Mouse (Mus musculus): ENCODE results near the gene Btla.

Gene Btla

DNA sequence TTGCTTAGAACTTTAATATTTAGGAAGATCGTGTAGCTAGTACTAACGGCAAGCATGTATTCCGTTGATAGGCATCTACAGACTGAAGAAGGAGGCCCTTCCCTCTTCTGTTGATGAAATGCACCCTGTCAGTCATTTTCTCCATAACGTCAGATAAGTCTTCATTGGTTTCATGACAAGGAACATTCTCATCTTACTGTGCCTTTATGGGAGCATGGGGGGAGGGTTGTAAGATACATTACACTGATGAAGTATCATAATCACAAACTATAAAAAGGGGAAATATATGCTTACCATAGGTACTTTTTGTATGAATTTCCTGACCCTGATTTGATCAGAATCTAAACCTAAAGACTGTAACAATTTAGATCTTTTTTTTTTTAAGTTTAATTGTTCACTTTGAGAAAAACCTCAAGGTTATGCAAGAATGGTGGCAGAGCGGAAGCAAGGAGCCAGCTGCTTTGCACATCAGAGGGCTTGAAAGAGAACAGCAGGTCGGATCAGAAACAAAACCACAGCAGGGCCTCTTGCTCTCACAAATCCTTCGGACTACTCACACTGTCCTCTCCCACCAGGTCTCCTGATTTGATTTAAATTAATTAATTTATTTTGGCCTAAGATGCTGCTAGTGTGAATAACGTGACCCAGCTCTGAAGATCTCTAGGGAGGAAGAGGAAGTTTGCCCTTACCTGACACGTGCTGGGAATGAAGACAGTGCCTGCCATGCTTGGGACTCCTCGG, at the start of gene Btla:
Gene Btla (plus strand): TSS at position 668 of the 741 bp plus-strand sequence.
- no peak for DNase-seq (ENCODE audit: low spot score)

DNA sequence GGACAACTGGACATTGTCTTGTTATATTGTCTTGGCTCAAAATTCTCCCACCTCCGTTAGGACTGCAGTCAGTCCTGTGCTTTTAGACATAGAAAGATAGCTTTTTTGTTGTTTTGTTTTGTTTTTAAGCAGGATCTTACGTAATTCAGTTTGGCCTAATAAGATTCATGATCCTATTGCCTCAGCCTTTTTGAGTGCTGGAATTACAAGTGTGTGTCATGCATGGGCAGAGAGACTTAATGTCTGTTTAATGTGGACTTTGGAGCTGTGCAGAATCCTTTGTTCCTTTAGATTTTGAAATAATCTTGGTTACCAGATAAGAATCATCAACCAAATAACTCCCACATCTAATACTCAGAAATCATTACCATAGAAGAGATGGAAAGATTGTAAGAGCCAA, 45.6 kb upstream of the Btla start:
- DNase-seq (ENCODE audit: low spot score) = no peak

DNA sequence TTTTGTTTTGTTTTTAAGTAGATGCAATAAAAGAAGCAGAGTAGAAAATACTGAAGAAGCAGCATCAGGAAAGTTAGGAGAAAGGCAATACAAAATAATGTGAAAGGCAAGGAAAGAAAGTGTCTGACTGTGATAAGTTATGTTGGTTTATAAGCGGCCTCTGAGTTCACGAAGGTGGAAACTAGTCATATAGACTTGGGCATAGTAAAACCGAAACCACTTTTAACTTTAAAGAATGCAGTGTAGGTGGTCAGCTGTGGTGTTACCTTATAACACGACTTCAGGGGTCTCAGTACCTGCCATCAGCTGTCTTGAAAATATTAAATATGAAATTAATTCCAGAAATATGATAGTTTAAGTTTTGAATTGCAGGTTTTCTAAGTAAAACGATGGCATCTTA, 42.3 kb upstream of the Btla start:
- no peak for DNase-seq (ENCODE audit: low spot score)

DNA sequence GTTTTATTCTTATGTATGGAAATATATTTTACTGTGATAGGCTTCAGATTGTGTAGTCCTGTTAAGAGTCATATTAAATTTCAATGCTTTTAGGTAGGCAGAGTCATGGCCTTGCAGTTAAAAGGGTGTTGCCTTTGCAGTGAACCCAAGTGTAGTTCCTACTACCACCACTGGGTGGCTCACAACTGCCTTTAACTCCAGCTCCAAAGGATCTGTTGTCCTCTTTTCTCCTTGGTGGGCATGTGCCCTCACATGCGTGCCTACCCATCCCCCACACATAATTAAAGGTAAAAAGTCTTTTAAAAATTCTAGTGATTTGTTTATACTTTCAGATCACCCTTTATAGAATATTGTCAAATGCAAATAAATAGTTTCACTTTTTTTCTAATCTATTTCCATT, 31.5 kb upstream of the Btla start:
- DNase-seq (ENCODE audit: low spot score) = peak; percentile 64

DNA sequence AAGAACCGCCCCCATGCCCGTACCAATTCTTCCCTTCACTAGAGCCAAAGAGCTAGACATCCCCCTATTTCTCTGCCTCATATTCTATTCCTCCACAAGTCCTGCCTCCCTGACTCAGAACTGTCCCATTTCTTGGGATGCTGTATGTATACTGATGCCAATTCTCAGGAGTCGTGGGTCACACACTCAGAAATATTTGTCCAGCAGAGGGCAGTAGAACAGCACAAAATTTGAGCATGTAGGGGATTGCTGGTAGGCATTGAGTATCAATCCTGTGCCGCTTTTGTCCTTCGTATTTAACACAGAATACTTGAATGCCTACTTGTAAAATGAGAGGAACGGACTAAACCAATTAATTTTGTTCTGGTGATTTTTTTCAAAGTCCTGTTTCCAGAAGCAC, 27.3 kb upstream of the Btla start:
- peak; percentile 68 for DNase-seq (ENCODE audit: low spot score)

DNA sequence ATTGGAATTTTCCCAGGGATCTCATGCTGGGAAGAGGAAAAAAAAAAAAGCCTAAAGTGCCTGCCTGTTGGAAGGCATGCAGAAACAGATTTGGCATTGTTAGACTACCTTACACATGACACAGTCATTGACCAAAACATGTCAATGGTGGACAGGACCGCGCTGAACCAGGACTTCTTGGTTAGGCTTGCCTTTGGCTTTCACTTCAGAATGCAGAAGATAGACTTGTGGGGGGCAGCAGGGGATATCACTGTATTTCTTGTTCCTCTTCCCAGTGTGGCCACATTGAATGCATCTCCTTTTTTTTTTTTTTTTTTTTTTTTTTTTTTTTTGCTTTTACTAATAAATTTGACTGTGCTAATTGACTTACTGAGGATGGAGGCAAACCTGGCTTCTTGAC, 22.7 kb upstream of the Btla start:
- no peak for DNase-seq (ENCODE audit: low spot score)

DNA sequence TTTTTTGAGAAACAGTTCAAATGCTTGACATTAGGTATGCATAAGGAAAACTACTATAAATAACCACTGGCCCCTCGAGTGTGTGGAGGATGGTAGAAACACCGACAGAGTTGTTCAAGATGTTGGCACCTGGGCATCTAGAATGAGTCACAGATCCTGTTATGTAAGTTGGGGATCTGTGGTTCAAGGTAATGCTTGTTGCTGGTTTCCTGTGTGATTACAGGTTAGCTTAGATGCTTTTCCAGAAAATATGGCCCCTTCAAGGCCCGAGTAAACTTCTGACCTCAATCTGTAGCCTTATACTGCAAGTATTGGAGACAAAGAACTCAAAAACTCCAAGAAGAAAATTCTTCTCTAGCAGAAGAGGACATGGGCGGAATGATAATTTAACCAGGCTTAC, 19.7 kb upstream of the Btla start:
- no peak for DNase-seq (ENCODE audit: low spot score)

DNA sequence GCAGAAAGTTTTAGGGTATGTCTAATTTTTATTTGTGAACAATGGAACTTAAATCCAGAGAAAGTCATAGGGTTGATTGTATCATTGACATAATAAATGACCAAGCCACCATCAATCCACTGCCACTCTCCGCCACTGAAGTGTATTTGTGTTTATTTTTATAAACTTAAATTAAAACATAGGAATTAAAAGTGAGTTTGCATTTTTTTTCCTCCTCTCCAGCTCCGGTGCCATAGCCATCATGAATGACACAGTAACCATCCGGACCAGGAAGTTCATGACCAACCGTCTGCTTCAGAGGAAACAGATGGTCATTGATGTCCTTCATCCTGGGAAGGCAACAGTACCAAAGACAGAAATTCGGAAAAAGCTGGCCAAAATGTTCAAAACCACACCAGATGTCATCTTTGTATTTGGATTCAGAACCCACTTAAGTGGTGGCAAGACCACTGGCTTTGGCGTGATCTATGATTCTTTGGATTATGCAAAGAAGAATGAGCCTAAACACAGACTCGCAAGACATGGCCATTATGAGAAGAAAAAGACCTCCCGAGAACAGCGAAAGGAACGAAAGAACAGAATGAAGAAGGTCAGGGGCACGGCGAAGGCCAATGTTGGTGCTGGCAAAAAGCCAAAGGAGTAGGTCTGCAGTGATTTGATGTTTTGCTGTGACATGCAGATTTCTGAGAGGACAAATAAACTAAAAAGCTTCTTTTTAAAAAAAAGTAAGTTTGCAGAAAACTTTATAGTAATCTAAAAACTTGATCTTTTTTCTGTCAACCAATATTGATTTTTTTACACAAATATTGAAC, 19.1 kb upstream of the Btla start:
- no peak for DNase-seq (ENCODE audit: low spot score)

DNA sequence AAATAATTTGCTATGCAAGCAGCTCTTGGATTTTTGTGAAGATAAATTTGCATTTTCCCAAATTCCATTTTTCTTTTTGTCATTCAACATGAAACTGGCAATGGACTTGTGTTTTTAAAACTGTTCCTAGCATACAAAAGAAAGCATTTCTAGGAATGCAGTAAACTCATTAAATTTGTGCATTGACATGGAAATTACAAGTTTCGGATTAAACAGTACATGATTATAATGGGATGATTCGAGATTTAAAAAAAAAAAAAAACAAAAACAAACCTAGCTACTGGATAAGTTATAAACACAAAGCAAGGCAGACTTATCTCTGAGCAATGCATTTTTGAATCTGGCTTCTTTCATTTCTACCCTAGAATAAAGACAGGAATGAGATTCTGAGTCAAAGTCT, 2.1 kb upstream of the Btla start:
- no peak for DNase-seq (ENCODE audit: low spot score)

DNA sequence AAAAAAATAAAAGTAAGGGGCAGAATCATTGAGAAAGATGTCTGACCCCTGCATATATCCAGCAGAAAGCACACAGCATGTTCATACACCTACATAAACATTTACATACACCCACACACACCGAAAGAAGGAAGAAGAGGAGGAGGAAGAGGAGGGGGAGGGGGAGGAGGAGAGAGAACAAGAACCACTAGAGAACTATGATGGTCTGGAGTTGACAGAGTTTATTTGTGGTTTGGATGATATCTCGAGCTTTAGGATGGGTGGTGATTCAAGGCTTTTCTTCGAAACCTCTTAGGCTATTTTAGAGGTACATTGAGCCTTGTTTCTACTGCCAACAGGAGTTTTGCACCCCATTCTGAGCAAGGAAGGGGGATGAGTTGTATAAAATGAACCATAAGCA, 1.3 kb upstream of the Btla start:
- DNase-seq (ENCODE audit: low spot score) = no peak

DNA sequence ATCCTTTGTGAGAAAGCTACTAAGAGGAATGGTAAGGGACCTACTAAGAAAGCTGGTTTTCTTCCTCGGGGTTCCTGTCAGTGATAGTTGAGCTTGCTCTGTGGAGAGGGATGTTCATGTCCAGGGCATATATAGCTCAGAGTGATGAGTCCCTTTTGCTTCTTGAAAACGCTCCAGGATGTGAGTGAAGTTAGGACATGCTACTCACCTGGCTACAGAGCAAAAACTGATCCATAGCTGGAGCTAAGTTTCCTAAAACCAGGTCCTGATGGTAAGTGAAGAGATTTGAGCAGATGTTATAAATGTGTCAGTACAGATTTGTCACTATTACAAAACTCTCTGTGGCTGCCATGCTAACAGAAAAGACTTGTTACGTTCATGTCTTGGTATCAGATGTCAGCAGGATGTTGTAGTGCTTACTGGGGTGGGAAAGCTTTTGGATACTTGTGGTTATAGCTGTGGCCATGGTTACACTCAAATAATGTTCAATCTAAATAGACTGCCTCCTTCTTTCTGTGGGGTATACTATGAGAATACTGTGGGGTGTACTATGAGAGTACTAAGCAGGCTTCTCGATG, 405 bp downstream of the Btla start:
- DNase-seq (ENCODE audit: low spot score) = no peak

DNA sequence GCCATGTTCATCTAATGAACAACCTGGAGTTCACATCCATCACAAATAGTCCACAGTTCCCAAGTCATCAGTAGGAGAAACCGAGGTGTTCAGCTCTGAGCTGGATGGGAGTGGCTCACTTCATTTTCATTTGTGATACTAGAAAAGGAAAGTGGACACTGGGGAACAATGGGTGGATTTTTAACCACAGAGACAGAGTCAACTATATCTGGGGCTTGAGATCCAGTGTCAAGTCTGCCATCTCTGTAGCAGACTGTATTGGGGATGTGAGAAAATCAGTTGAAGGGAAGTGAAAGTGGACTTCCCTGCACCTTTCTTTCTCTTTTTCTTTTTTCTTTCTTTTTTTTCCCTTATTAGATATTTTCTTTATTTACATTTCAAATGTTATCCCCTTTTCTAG, 2.9 kb downstream of the Btla start:
- DNase-seq (ENCODE audit: low spot score) = no peak

DNA sequence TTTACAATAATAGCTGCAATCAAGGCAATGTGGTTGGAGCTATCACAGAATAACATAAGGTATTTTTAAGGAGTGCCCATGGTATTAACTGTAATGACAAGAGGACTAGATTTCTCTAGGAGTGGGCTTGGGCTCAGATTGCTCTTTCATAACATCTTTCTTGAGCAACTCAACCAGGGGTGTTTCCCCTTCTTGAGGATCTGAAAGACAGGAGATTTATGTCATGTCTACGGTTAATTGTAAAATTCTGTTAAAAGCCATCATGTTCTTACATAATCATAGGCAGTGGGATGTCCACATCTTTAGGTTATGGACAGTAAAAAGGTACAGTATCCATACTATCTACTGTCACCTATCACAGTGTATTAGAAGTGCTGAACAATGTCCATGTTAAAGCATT, 7.2 kb downstream of the Btla start:
- DNase-seq (ENCODE audit: low spot score) = no peak

DNA sequence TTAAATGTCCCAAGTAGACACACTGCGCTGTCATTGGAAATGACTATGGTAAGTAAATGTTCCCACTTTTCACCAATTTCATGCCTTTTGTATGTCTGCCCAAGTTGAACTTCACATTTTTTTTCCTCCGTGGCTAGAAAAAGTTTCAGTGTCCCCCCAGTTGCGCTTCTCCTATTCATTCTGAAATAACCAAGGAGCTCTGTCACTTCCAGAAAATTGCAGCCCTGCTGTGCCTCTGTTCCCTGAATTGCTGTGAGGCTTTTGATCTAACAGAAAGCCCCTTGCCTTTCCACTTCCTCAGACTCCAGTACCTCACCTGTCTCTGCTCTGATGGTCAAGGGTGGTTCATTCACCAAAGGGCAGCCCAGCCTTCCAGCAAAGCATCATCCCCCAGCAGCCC, 8.9 kb downstream of the Btla start:
- DNase-seq (ENCODE audit: low spot score) = no peak

DNA sequence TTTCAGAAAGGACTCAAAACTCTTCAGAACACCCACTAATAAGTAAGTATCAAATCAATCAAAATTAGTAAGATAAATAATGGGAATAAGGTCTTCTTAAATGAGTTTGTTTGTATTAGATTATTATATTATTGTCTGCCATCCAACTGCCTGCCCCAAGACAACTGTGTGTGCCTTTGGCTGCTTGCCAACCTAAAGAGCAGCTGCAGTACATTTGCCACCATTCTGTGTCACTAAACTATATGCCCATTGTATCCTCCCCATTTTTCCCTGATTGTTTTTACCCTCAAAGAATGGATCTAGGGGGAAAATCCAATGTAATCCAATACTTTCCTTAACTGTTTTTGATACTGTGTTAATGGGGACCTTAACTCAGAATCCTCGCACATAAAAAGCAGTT, 18.6 kb downstream of the Btla start:
- DNase-seq (ENCODE audit: low spot score) = no peak

DNA sequence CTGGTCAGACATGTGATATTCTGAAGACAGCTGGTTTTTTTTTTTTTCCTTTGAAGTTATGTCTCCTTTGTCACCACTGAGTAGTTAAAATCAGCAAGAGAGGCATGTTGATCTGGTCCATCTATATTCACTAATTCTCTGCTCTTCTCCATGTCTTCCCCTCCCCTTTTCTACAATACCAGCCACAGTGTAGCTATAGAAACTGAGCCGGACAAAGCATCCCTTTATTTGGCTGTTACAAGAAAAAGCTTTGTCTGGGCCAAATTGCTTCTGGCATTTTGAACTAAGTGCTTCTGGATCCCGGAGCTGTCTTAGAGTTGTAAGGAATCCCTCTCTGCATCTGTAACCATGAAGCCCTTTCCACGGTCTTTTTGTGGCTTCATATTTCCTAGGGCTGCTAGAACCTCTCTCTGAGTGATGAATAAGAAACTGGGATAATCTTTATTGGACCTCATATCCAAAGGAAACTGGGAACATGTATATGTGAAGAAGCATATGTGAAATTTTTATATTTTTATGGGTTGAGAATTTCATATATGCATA, 20.9 kb downstream of the Btla start:
- no peak for DNase-seq (ENCODE audit: low spot score)

DNA sequence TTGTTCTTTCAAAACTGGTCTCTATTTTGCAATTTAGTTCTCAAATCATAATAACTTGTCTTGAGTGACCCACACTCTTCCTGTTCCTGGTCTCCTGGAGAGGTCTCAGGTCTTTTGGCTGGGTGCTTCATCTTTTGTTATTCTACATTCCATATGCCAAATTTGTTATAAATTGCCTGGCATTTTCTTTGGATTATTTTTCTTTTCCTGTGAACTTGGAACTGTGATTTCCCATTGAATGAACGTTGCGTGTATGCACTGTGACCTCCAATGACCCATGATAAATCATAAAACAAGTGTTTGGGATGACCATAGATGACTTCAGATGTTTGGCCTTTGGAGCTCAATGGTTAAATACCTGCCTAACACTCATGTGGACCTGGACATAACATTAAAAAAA, 25.6 kb downstream of the Btla start:
- no peak for DNase-seq (ENCODE audit: low spot score)

DNA sequence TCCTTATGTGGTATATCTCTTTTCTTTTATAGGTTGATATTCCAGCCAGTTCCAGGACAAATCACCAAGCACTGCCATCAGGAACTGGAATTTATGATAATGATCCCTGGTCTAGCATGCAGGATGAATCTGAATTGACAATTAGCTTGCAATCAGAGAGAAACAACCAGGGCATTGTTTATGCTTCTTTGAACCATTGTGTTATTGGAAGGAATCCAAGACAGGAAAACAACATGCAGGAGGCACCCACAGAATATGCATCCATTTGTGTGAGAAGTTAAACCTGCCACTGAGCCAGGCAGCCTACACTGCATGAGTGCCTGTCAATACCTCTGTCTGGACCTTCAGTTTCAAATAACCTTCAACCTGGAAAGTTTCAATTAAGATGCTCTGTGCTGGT, 26.2 kb downstream of the Btla start:
- DNase-seq (ENCODE audit: low spot score) = no peak

DNA sequence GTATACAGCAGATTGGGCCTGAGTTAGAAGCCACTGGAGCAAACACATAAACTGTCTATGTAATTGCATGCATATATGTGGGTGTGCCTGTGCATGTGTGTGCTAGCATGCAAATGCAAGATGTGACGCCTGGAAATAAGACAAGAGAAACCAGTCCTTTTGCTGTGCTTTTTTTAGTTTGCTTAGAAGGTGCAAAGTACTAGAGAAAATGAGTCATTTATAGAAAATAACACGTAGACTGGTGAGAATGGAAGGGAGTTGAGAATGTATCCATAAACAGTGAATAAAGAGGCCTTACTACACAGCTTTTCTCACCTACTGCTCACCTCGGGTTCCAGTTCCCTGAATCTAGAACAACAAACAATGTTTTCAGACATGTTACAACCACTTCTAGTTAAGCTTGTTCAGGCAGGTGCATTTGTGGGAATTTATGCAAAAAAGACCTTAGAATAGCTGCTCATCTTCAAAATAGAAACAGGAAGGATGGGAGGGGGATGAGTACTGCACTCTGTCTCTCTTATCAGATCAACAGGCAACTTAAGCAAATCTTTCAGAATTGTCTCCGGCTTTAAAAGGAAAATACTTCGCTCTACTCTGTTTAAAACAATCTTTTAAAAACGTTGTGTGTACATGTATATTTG, 27.8 kb downstream of the Btla start:
- no peak for DNase-seq (ENCODE audit: low spot score)

DNA sequence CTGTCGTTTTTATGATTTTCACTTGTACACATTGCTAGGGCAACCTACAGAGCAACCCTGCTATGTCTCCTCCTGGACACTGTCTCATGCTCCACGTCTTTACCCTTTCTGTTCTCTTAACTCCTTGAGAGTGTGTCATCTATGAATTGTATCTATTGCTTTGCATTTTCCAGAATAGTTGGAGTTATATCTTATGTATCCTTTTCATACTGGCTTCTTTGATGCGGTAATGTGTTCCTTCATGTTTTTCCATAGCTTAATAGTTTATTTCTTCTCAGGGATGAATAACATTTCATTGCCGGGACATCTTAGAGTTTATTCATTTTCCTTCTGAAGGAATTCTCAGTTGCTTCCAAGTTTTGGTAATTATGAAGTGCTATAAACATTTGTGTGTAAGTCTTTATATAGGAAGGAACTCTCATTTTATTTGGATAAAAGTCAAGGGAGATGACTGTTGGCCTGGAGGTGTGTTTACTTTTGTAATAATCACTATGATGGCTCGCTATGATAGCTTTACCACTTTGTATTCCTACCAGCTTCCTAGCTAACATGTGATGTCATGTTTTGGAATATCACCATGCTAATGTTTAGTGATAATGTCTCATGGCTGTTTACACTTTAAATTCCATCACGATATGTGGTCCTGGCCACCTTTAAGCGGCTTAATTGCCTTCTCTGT, 31.2 kb downstream of the Btla start:
- no peak for DNase-seq (ENCODE audit: low spot score)

DNA sequence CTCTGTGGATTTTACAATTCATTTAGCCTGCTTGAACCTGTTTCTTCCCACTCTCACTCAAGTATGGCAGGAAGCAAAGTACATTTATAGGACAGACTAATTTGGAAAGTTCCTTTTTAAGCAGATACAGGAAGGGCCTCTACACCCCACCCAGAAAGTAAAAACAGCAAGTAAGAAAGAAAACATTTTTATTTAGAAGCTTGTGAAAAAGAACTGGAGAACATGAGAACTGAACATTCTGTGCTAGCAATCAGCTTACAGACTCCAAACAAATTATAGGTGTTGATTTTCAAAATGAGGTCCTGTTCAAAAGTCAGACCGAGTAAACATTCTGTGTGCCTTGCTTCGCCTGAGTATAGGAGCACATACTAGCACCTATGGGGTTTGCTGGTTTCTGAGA, 32.8 kb downstream of the Btla start:
- DNase-seq (ENCODE audit: low spot score) = no peak

DNA sequence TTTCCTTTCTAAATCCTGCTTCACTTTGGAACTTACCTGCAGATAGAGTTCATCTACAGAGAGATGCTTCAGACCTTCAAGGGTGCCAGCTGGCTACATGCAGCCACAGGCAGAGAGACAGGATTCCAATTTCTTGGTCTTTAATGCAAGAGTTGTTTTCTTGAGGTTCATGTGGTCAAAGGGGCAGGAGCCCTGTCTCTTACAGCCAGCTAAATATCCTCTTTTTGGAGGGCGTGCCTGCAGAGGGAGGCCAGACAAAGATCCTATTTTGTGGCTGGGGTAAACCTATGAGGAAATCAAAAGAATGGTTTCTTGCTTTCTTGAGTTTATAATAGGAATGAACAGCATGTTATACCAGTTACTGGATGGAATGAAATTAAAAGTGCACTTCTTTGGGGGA, 33.5 kb downstream of the Btla start:
- DNase-seq (ENCODE audit: low spot score) = no peak

Data from ovary, postnatal 14 days (tissue).